Mouse (Mus musculus): ENCODE results near the gene Ptpn7.
"Not testable (repeated sequence)": the region's sequence is repeated elsewhere in the genome, so short reads cannot be mapped to it uniquely, and the experiment has no call there.

Gene Ptpn7

GRCm38 (mm10) chr1:135159556-135160123, 27.1 kb downstream of the Ptpn7 start:
- DNase-seq = no peak

- no peak for DNase-seq
Measured at GRCm38 (mm10) chr1:135160411-135161050, 28.0 kb downstream of the Ptpn7 start.

- DNase-seq = no peak
Measured at GRCm38 (mm10) chr1:135162720-135163119, 30.2 kb downstream of the Ptpn7 start.

- no peak for DNase-seq
Measured at GRCm38 (mm10) chr1:135167435-135167834, 34.9 kb downstream of the Ptpn7 start, which contains the start of gene Gpr37l1. Gene Gpr37l1 (minus strand): TSS chr1:135167681.

- no peak for DNase-seq
Measured at GRCm38 (mm10) chr1:135168453-135169200, 36.1 kb downstream of the Ptpn7 start.

GRCm38 (mm10) chr1:135169556-135170224, 37.2 kb downstream of the Ptpn7 start:
- no peak for DNase-seq

GRCm38 (mm10) chr1:135170299-135170698, 37.8 kb downstream of the Ptpn7 start:
- no peak for DNase-seq

- no peak for DNase-seq
Measured at GRCm38 (mm10) chr1:135171202-135171601, 38.7 kb downstream of the Ptpn7 start.

- DNase-seq = peak; percentile 62
Measured at GRCm38 (mm10) chr1:135171984-135172383, 39.5 kb downstream of the Ptpn7 start.

- no peak for DNase-seq
Measured at GRCm38 (mm10) chr1:135173311-135173710, 40.8 kb downstream of the Ptpn7 start.

- DNase-seq = no peak
Measured at GRCm38 (mm10) chr1:135175176-135175575, 42.7 kb downstream of the Ptpn7 start.

GRCm38 (mm10) chr1:135177724-135178123, 45.2 kb downstream of the Ptpn7 start:
- DNase-seq = no peak

GRCm38 (mm10) chr1:135178863-135179262, 46.4 kb downstream of the Ptpn7 start:
- DNase-seq = no peak

- DNase-seq = no peak
Measured at GRCm38 (mm10) chr1:135180830-135181229, 48.3 kb downstream of the Ptpn7 start.

GRCm38 (mm10) chr1:135181275-135181674, 48.8 kb downstream of the Ptpn7 start:
- no peak for DNase-seq

GRCm38 (mm10) chr1:135181880-135182623, 49.6 kb downstream of the Ptpn7 start:
- no peak for DNase-seq

- no peak for DNase-seq
Measured at GRCm38 (mm10) chr1:135182975-135183374, 50.5 kb downstream of the Ptpn7 start.

GRCm38 (mm10) chr1:135183448-135183847, 50.9 kb downstream of the Ptpn7 start:
- no peak for DNase-seq

- no peak for DNase-seq
Measured at GRCm38 (mm10) chr1:135183941-135184570, 51.6 kb downstream of the Ptpn7 start.

- no peak for DNase-seq
Measured at GRCm38 (mm10) chr1:135185936-135186335, 53.4 kb downstream of the Ptpn7 start.

- no peak for DNase-seq
Measured at GRCm38 (mm10) chr1:135186427-135186826, 53.9 kb downstream of the Ptpn7 start.

GRCm38 (mm10) chr1:135187016-135187415, 54.5 kb downstream of the Ptpn7 start:
- DNase-seq = not testable (repeated sequence)

Measured in right cerebral cortex, postnatal 25 days (tissue).